Mouse (Mus musculus): ENCODE data around the gene Rho.

Gene Rho

GRCm38 (mm10) chr6:115956922-115957601, 25.5 kb downstream of the Rho start:
- peak; percentile 84 to 89 for DNase-seq

GRCm38 (mm10) chr6:115957681-115958080, 26.1 kb downstream of the Rho start:
- peak in 1 of 2 experiments; percentile 46 for DNase-seq

- no peak for DNase-seq
Measured at GRCm38 (mm10) chr6:115958445-115958844, 26.9 kb downstream of the Rho start.

GRCm38 (mm10) chr6:115959151-115959691, 27.7 kb downstream of the Rho start:
- peak; percentile 68 to 74 for DNase-seq

- DNase-seq = no peak
Measured at GRCm38 (mm10) chr6:115960322-115960721, 28.8 kb downstream of the Rho start.

GRCm38 (mm10) chr6:115961743-115962142, 30.2 kb downstream of the Rho start:
- no peak for DNase-seq

- DNase-seq = no peak
Measured at GRCm38 (mm10) chr6:115962439-115963085, 31.0 kb downstream of the Rho start.

- DNase-seq = no peak
Measured at GRCm38 (mm10) chr6:115963656-115964055, 32.1 kb downstream of the Rho start.

- no peak for DNase-seq
Measured at GRCm38 (mm10) chr6:115966227-115966966, 34.8 kb downstream of the Rho start.

- peak; percentile 75 to 80 for DNase-seq
Measured at GRCm38 (mm10) chr6:115967291-115967880, 35.8 kb downstream of the Rho start.

GRCm38 (mm10) chr6:115968086-115968485, 36.5 kb downstream of the Rho start:
- peak; percentile 87 to 89 for DNase-seq

- DNase-seq = peak; percentile 62 to 68
Measured at GRCm38 (mm10) chr6:115968700-115969099, 37.2 kb downstream of the Rho start.

GRCm38 (mm10) chr6:115969103-115969502, 37.6 kb downstream of the Rho start:
- DNase-seq = peak; percentile 62 to 70

GRCm38 (mm10) chr6:115969952-115970351, 38.4 kb downstream of the Rho start:
- DNase-seq = no peak

GRCm38 (mm10) chr6:115971273-115972060, 39.9 kb downstream of the Rho start:
- DNase-seq = no peak

GRCm38 (mm10) chr6:115972083-115972764, 40.7 kb downstream of the Rho start:
- DNase-seq = no peak

- no peak for DNase-seq
Measured at GRCm38 (mm10) chr6:115973139-115973875, 41.8 kb downstream of the Rho start.

GRCm38 (mm10) chr6:115973881-115974662, 42.5 kb downstream of the Rho start:
- DNase-seq = peak in 1 of 2 experiments; percentile 69

GRCm38 (mm10) chr6:115975606-115976005, 44.1 kb downstream of the Rho start:
- DNase-seq = no peak

- DNase-seq = no peak
Measured at GRCm38 (mm10) chr6:115977810-115978209, 46.3 kb downstream of the Rho start.

Data from cerebellum, postnatal 14 days (tissue).